Mouse (Mus musculus): Measurements from ENCODE around the gene Prep.

DNA sequence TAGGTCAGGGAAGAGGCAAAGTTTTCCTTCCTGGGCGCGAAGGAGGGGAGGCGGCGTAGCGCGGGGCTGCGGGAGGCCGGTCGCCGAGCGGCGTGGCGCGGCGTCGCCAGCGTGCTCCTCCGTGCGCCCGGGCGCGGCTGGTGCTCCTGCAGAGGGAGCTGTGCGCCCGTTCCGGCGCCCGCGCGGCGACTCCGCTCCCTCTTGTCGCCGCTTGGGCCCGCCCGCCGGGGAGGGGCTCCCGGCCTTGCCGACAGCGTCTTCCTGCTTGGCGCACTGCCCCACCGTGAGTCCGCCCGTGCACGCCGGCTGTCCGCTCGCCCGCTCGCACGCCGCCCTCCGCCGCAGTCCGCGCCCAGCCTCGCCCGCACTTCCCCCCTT, at the start of gene Prep:
- peak; percentile 50 for TF ChIP-seq CTCF (conservative IDR thresholded peaks at IDR 0.05; ENCODE audit: insufficient read depth, insufficient read length, low read depth, low read length)
- TF ChIP-seq POLR2A (IDR thresholded peaks at IDR 0.05; ENCODE audit: low read depth, low read length), result peak; percentile 50
